Mouse (Mus musculus): ENCODE measurements at regions not wholly inside any gene's neighbourhood (a gene's known extent, or its start where the extent isn't known, plus 50 kb on each side); places are given as distances from the start of the nearest gene placed in this dataset.

DNA sequence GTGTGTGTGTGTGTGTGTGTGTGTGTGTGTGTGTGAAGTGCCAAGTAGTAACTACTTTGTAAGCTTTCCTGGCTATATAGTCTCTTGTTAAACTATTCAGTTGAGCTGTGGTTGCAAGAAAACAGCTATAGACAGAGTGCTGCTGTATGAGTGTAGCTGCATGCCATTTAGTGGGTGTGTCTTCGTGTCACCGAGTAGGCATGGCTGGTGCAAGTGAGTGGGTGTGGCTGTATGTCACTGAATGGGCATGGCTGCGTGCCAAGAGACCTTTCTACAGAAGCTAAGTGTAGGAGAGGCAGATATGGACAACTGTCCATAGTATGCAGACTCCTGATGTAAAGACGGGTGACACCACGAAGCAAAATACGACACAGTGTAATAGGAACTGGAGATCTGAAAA is 126.4 kb upstream of the 4933415F23Rik start:
- TF ChIP-seq CTCF (IDR thresholded peaks at IDR 0.05; ENCODE audit: low read depth, low read length) (no peak), POLR2A (IDR thresholded peaks at IDR 0.05; ENCODE audit: insufficient read depth, low read length) (no peak), EP300 (IDR thresholded peaks at IDR 0.05; ENCODE audit: insufficient read depth, low read depth, low read length) (no peak)
